Mouse (Mus musculus) heart, embryonic 13.5 days (tissue): ENCODE measurements around the gene Slc47a1. TPM values are rescaled to one million over a fixed set of nuclear protein-coding genes. Genes with fewer than 3 reads are reported as not detected.
"Not testable (repeated sequence)": the region's sequence is repeated elsewhere in the genome, so short reads cannot be mapped to it uniquely, and the experiment has no call there.

ENCODE experiments used
- ATAC-seq: fragments of 200-750 bp; cut with Nextera tagmentation; 2 replicates; pipeline ENCODE4 v1.8.0; 2017; ENCODE audit warnings: moderate TSS enrichment; ENCODE audit not compliant: insufficient number of reproducible peaks, low FRiP score, low TSS enrichment; ENCODE audit errors: extremely low read depth
- H3K27ac ChIP-seq: fragments of 300-500 bp; sonication (generic); replicated peaks from 2 replicates; pipeline ENCODE4 v1.5.1; 2015; ENCODE audit warnings: moderate library complexity, mild to moderate bottlenecking, inconsistent platforms
- H3K27me3 ChIP-seq: fragments of 300-500 bp; sonication (generic); replicated peaks from 2 replicates; pipeline ENCODE4 v1.6.1; 2015; ENCODE audit warnings: mild to moderate bottlenecking, inconsistent platforms
- H3K36me3 ChIP-seq: fragments of 300-500 bp; sonication (generic); 2 replicates; pipeline ENCODE4 v1.6.1; 2015; ENCODE audit warnings: mild to moderate bottlenecking, inconsistent platforms
- H3K4me1 ChIP-seq: fragments of 300-500 bp; sonication (generic); 2 replicates; pipeline ENCODE4 v1.6.1; 2015; ENCODE audit warnings: inconsistent platforms
- H3K4me2 ChIP-seq: fragments of 300-500 bp; sonication (generic); 2 replicates; pipeline ENCODE4 v1.6.1; 2015; ENCODE audit warnings: inconsistent platforms, mild to moderate bottlenecking, moderate library complexity
- H3K4me3 ChIP-seq: fragments of 300-500 bp; sonication (generic); 2 replicates; pipeline ENCODE4 v1.5.1; 2015; ENCODE audit warnings: moderate library complexity, mild to moderate bottlenecking, inconsistent platforms
- H3K9ac ChIP-seq: fragments of 300-500 bp; sonication (generic); 2 replicates; pipeline ENCODE4 v1.6.1; 2015; ENCODE audit warnings: inconsistent platforms, mild to moderate bottlenecking, moderate library complexity
- H3K9me3 ChIP-seq: fragments of 300-500 bp; sonication (generic); 2 replicates; pipeline ENCODE4 v1.6.1; 2016; ENCODE audit warnings: inconsistent platforms
- WGBS: fragments of 180-500 bp; shearing (Covaris S2); methylation state at CpG from one replicate; pipeline ENCODE4 v1.1.7; 2015; ENCODE audit warnings: mixed read lengths; 5-methylcytosine and 5-hydroxymethylcytosine counted together
- polyA plus RNA-seq: library from polyadenylated mRNA; unstranded; fragments of >200 nt; fragmentation: Nextera tagmentation; extraction: Ambion mirVana; gene quantifications from 2 replicates; pipeline ENCODE4 v1.2.1, GENCODE M21; 2015

Gene Slc47a1
- polyA plus RNA-seq, 1 experiment from 2014 or later, result 24.6 TPM

GRCm38 (mm10) chr11:61316864-61317263 is 61.3 kb downstream of the Slc47a1 start:
- Histone ChIP-seq H3K27ac (no peak overlapping the region), H3K4me1 (peaks cover 44% of the 10 kb centered on the region), H3K4me2 (no peak overlapping the region), H3K27me3 (0 out of 2 replicates have a peak, but pooled peaks cover 3% of the 10 kb centered on the region), H3K9me3 (no peaks in the 10 kb centered on the region), H3K36me3 (no peaks in the 10 kb centered on the region), H3K9ac (no peak overlapping the region), H3K4me3 (no peak overlapping the region)
- 34% methylated on average over 2 of the region's 2 CpGs for WGBS
- no peak for ATAC-seq

GRCm38 (mm10) chr11:61310321-61310720 is 67.8 kb downstream of the Slc47a1 start:
- H3K9ac ChIP-seq, result no peak overlapping the region
- H3K4me2 ChIP-seq, result no peak overlapping the region
- WGBS, result 63% methylated on average over 7 of the region's 7 CpGs
- H3K9me3 ChIP-seq, result peaks cover 5% of the 10 kb centered on the region
- H3K27ac ChIP-seq, result no peak overlapping the region
- ATAC-seq, result no peak
- no peaks in the 10 kb centered on the region for H3K36me3 ChIP-seq
- no peak overlapping the region for H3K4me3 ChIP-seq
- H3K27me3 ChIP-seq, result no peaks in the 10 kb centered on the region
- peaks cover 12% of the 10 kb centered on the region for H3K4me1 ChIP-seq

- no peak for ATAC-seq
- H3K4me1 ChIP-seq, result peaks cover 12% of the 10 kb centered on the region
- H3K9me3 ChIP-seq, result peaks cover 9% of the 10 kb centered on the region
- no peaks in the 10 kb centered on the region for H3K27me3 ChIP-seq
- no peaks in the 10 kb centered on the region for H3K36me3 ChIP-seq
- WGBS, result 66% methylated on average over 12 of the region's 12 CpGs
- H3K4me2 ChIP-seq, result no peak overlapping the region
- H3K9ac ChIP-seq, result no peak overlapping the region
- H3K4me3 ChIP-seq, result no peak overlapping the region
- no peak overlapping the region for H3K27ac ChIP-seq
Measured at GRCm38 (mm10) chr11:61309831-61310230, 68.3 kb downstream of the Slc47a1 start.

- no peaks in the 10 kb centered on the region for H3K27me3 ChIP-seq
- H3K4me1 ChIP-seq, result no peaks in the 10 kb centered on the region
- no peaks in the 10 kb centered on the region for H3K36me3 ChIP-seq
- H3K27ac ChIP-seq, result no peak overlapping the region
- H3K4me3 ChIP-seq, result no peak overlapping the region
- no peak for ATAC-seq
- peaks cover 9% of the 10 kb centered on the region for H3K9me3 ChIP-seq
- WGBS, result 39% methylated on average over 7 of the region's 7 CpGs
- H3K4me2 ChIP-seq, result peak overlapping the region; percentile 27
- H3K9ac ChIP-seq, result peak overlapping the region; percentile 11; the same call in 1 of the 2 replicates
Measured at GRCm38 (mm10) chr11:61307795-61308194, 70.3 kb downstream of the Slc47a1 start.

GRCm38 (mm10) chr11:61305377-61305776 is 72.8 kb downstream of the Slc47a1 start:
- Histone ChIP-seq H3K27ac (no peak overlapping the region), H3K9me3 (peaks cover 9% of the 10 kb centered on the region), H3K4me1 (peaks cover 8% of the 10 kb centered on the region), H3K4me2 (no peak overlapping the region), H3K36me3 (no peaks in the 10 kb centered on the region), H3K9ac (no peak overlapping the region), H3K4me3 (no peak overlapping the region), H3K27me3 (no peaks in the 10 kb centered on the region)
- WGBS, result 74% methylated on average over 4 of the region's 4 CpGs
- no peak for ATAC-seq

- WGBS, result 92% methylated on average over 6 of the region's 10 CpGs
Measured at GRCm38 (mm10) chr11:61304535-61304934, 73.6 kb downstream of the Slc47a1 start.

GRCm38 (mm10) chr11:61300716-61301392 is 77.3 kb downstream of the Slc47a1 start:
- Histone ChIP-seq H3K9ac (peak overlapping the region; percentile 66; the same call in 1 of the 2 replicates), H3K27me3 (no peaks in the 10 kb centered on the region), H3K9me3 (peaks cover 10% of the 10 kb centered on the region), H3K4me2 (peak overlapping the region; percentile 64), H3K4me1 (peaks cover 24% of the 10 kb centered on the region), H3K36me3 (no peaks in the 10 kb centered on the region), H3K27ac (no peak overlapping the region), H3K4me3 (peak overlapping the region; percentile 27)
- WGBS, result 19% methylated on average over 12 of the region's 16 CpGs
- ATAC-seq, result no peak; the same call in none of the 2 replicates

More at GRCm38 (mm10) chr11:61304535-61304934, 73.6 kb downstream of the Slc47a1 start:
- not testable (repeated sequence) for ATAC-seq, H3K27me3 ChIP-seq, H3K36me3 ChIP-seq, H3K9ac ChIP-seq, H3K9me3 ChIP-seq, H3K4me3 ChIP-seq, H3K4me2 ChIP-seq, H3K27ac ChIP-seq
- peaks cover 16% of the 10 kb centered on the region for H3K4me1 ChIP-seq

- Histone ChIP-seq H3K4me3 (0 out of 2 replicates have a peak overlapping the region, but pooled peaks have one; percentile 27), H3K9me3 (peaks cover 11% of the 10 kb centered on the region), H3K36me3 (no peaks in the 10 kb centered on the region), H3K4me1 (peaks cover 24% of the 10 kb centered on the region), H3K9ac (peak overlapping the region; percentile 66; the same call in 1 of the 2 replicates), H3K4me2 (peak overlapping the region; percentile 64), H3K27me3 (no peaks in the 10 kb centered on the region), H3K27ac (no peak overlapping the region)
- WGBS, result 42% methylated on average over 3 of the region's 3 CpGs
- ATAC-seq, result no peak
Measured at GRCm38 (mm10) chr11:61300205-61300604, 77.9 kb downstream of the Slc47a1 start.

GRCm38 (mm10) chr11:61297901-61298300 is 80.2 kb downstream of the Slc47a1 start:
- 64% methylated on average over 2 of the region's 2 CpGs for WGBS
- H3K4me2 ChIP-seq, result no peak overlapping the region
- no peaks in the 10 kb centered on the region for H3K27me3 ChIP-seq
- H3K9ac ChIP-seq, result no peak overlapping the region
- no peak overlapping the region for H3K4me3 ChIP-seq
- no peak overlapping the region for H3K27ac ChIP-seq
- peaks cover 8% of the 10 kb centered on the region; the same call in 1 of the 2 replicates for H3K9me3 ChIP-seq
- H3K4me1 ChIP-seq, result peaks cover 24% of the 10 kb centered on the region
- no peaks in the 10 kb centered on the region for H3K36me3 ChIP-seq
- ATAC-seq, result no peak

- Histone ChIP-seq H3K27ac (no peak overlapping the region), H3K4me2 (no peak overlapping the region), H3K27me3 (no peaks in the 10 kb centered on the region), H3K36me3 (no peaks in the 10 kb centered on the region), H3K4me3 (no peak overlapping the region), H3K9ac (no peak overlapping the region), H3K4me1 (peaks cover 24% of the 10 kb centered on the region), H3K9me3 (peaks cover 8% of the 10 kb centered on the region; the same call in 1 of the 2 replicates)
- no peak for ATAC-seq
- 80% methylated on average over 2 of the region's 2 CpGs for WGBS
Measured at GRCm38 (mm10) chr11:61297326-61297725, 80.8 kb downstream of the Slc47a1 start.

- H3K4me3 ChIP-seq, result no peak overlapping the region
- H3K4me1 ChIP-seq, result peaks cover 24% of the 10 kb centered on the region
- 73% methylated on average over 1 of the region's 1 CpGs for WGBS
- no peak overlapping the region for H3K27ac ChIP-seq
- no peak overlapping the region for H3K9ac ChIP-seq
- ATAC-seq, result no peak
- H3K36me3 ChIP-seq, result no peaks in the 10 kb centered on the region
- no peaks in the 10 kb centered on the region for H3K27me3 ChIP-seq
- H3K9me3 ChIP-seq, result peaks cover 8% of the 10 kb centered on the region; the same call in 1 of the 2 replicates
- no peak overlapping the region for H3K4me2 ChIP-seq
Measured at GRCm38 (mm10) chr11:61296556-61296955, 81.6 kb downstream of the Slc47a1 start.

GRCm38 (mm10) chr11:61295556-61295955 is 82.6 kb downstream of the Slc47a1 start:
- no peak overlapping the region for H3K4me2 ChIP-seq
- no peak overlapping the region for H3K4me3 ChIP-seq
- 75% methylated on average over 2 of the region's 2 CpGs for WGBS
- peaks cover 18% of the 10 kb centered on the region for H3K4me1 ChIP-seq
- no peak overlapping the region for H3K27ac ChIP-seq
- peaks cover 8% of the 10 kb centered on the region; the same call in 1 of the 2 replicates for H3K9me3 ChIP-seq
- no peak for ATAC-seq
- no peaks in the 10 kb centered on the region for H3K36me3 ChIP-seq
- no peak overlapping the region for H3K9ac ChIP-seq
- no peaks in the 10 kb centered on the region for H3K27me3 ChIP-seq
